Mouse (Mus musculus): ENCODE results near the gene Sacm1l.

DNA sequence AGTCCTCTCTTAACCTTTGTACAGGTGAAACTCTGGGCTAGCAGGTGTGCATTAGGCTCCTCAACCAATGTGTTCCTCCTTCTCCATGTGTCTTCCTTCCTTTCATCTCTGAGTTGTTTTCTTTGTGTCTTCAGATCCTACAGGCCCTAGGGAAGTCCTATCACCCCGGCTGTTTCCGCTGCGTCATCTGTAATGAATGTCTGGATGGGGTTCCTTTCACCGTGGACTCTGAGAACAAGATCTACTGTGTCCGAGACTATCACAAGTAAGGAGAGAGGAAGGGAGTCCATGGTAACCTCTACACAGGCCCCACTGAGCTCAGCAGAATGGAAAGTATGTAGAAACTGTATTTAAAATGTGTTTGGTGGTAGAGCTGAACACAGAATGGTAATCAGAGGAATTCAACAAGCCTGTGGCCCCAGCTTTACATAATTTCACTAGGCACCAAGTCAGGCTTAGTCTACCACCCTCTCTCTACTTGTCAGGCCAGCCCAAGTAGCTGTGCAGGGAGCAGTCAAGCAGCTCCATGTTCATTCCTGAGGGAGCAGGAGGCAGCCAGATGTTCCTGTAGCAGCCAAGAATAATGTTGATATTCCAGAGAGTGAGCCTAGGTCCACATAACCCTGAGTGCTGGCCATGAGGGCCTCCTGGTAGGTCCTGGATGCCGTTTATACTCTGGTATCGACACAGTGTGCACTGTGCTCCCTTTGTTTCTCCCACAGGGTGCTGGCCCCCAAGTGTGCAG, 12.7 kb upstream of the Sacm1l start:
- TF ChIP-seq CTCF (IDR thresholded peaks at IDR 0.05) (no peak), EP300 (IDR thresholded peaks at IDR 0.05) (no peak)

Measured in lung, postnatal 0 days (tissue).